Mouse (Mus musculus) heart, adult 2 months (tissue): ENCODE results near the gene Prdm16. TPM values are rescaled to one million over a fixed set of nuclear protein-coding genes. Genes with fewer than 3 reads are reported as not detected.

ENCODE experiments used
- DNase-seq, 2 experiments: peaks; one replicate each; pipeline ENCODE4 v3.0.0; 2021
- H3K27ac ChIP-seq: fragments of 200-600 bp; 2 replicates; pipeline ENCODE4 v1.8.1; 2022
- H3K27me3 ChIP-seq: fragments of 200-500 bp; 2 replicates; pipeline ENCODE4 v1.6.1; 2012; ENCODE audit warnings: mild to moderate bottlenecking, low read length, inconsistent platforms, mixed read lengths; ENCODE audit not compliant: control insufficient read depth, insufficient read depth
- H3K36me3 ChIP-seq: fragments of 200-500 bp; 2 replicates; pipeline ENCODE4 v1.6.1; 2012; ENCODE audit warnings: low read length, inconsistent platforms; ENCODE audit not compliant: control insufficient read depth, insufficient read depth
- H3K4me1 ChIP-seq: fragments of 200-500 bp; 2 replicates; pipeline ENCODE4 v1.6.1; 2011; ENCODE audit warnings: low read length; ENCODE audit not compliant: control insufficient read depth, insufficient read depth
- H3K4me3 ChIP-seq: fragments of 200-600 bp; 2 replicates; pipeline ENCODE4 v1.8.1; 2022
- H3K79me2 ChIP-seq: fragments of 200-500 bp; replicated peaks from 2 replicates; pipeline ENCODE4 v1.6.1; 2012; ENCODE audit warnings: mild to moderate bottlenecking, inconsistent platforms, low read length, moderate library complexity, mixed read lengths; ENCODE audit not compliant: control insufficient read depth, insufficient read depth
- H3K9ac ChIP-seq: fragments of 200-500 bp; 2 replicates; pipeline ENCODE4 v1.6.1; 2012; ENCODE audit warnings: low read depth, mild to moderate bottlenecking, control low read depth, inconsistent platforms, low read length, mixed read lengths
- CTCF ChIP-seq: fragments of 200-600 bp; IDR thresholded peaks from 2 replicates; pipeline ENCODE4 v1.8.1; 2022; ENCODE audit warnings: antibody characterized with exemption, mild to moderate bottlenecking, moderate library complexity
- EP300 ChIP-seq: fragments of 200-500 bp; IDR thresholded peaks from 2 replicates; pipeline ENCODE4 v1.6.1; 2011; ENCODE audit warnings: low read depth, low read length, control low read depth; ENCODE audit not compliant: insufficient read depth
- POLR2A ChIP-seq: fragments of 200-500 bp; IDR thresholded peaks from 2 replicates; pipeline ENCODE4 v1.6.1; 2011; ENCODE audit warnings: mild to moderate bottlenecking, low read depth, low read length, control low read depth; ENCODE audit not compliant: insufficient read depth
- WGBS: fragments of 180-500 bp; shearing (Covaris S2); methylation state at CpG from one replicate; pipeline ENCODE4 v1.1.7; 2018; 5-methylcytosine and 5-hydroxymethylcytosine counted together
- intact Hi-C: fragments of 180-260 bp; cut with DNase I; formaldehyde crosslinking; loops from one replicate; pipeline ENCODE4 v1.15.1; 2025
- polyA plus RNA-seq: library from polyadenylated mRNA; depleted of rRNA; stranded (reverse); fragments of >200 nt; gene quantifications from 2 replicates; pipeline ENCODE4 v1.2.3, GENCODE M21; 2012
- total RNA-seq, 2 experiments: library from RNA; stranded (reverse); gene quantifications; 2 replicates each; pipeline ENCODE4 v1.2.3; 2021

Prdm16 gene
- total and polyA plus RNA-seq, 3 experiments: 7.6 to 18.1 (median 16.8) TPM

DNA sequence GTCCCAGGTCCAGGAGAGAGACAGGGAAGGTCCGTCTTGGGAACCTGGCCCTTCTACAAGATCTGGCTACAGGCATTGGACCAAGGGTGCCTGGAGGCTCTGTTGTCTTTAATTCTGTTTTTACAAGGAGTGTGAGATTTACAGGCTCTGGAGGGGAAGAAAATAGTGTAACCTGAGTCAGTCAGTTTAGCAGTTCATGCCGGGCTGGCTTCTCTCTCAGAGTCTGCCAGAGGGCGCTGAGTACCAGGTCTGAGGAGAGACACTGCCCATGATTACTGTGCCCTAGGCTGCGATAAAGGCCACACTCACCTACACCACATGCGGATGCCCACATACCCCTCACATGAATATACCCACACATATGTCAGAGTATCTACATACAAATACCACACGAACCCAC, 219.9 kb downstream of the Prdm16 start:
- H3K27ac ChIP-seq: no peak overlapping the region
- WGBS: 71% methylated on average over 6 of the region's 6 CpGs
- H3K4me1 ChIP-seq: no peaks in the 10 kb centered on the region
- no peak for TF ChIP-seq EP300
- H3K9ac ChIP-seq: no peak overlapping the region
- DNase-seq: no peak
- H3K4me3 ChIP-seq: no peak overlapping the region
- H3K27me3 ChIP-seq: no peaks in the 10 kb centered on the region
- intact Hi-C loops: loop anchor here (5.0 kb wide), 1 partner anchor 84 kb away; no protein-coding TSS in a partner anchor
- no peaks in the 10 kb centered on the region for H3K36me3 ChIP-seq
- no peaks in the 10 kb centered on the region for H3K79me2 ChIP-seq

- no peak for DNase-seq
- Histone ChIP-seq H3K27me3 (no peaks in the 10 kb centered on the region), H3K9ac (no peak overlapping the region), H3K4me3 (no peak overlapping the region), H3K79me2 (no peaks in the 10 kb centered on the region), H3K36me3 (no peaks in the 10 kb centered on the region), H3K4me1 (no peaks in the 10 kb centered on the region), H3K27ac (no peak overlapping the region)
- TF ChIP-seq EP300: no peak
- TF ChIP-seq CTCF: no peak
- intact Hi-C loops: loop anchor here (5.0 kb wide), 1 partner anchor 83 kb away; no protein-coding TSS in a partner anchor
- WGBS: 65% methylated on average over 4 of the region's 4 CpGs
Observed at GRCm38 (mm10) chr4:154414885-154415284, 221.8 kb downstream of the Prdm16 start.

DNA sequence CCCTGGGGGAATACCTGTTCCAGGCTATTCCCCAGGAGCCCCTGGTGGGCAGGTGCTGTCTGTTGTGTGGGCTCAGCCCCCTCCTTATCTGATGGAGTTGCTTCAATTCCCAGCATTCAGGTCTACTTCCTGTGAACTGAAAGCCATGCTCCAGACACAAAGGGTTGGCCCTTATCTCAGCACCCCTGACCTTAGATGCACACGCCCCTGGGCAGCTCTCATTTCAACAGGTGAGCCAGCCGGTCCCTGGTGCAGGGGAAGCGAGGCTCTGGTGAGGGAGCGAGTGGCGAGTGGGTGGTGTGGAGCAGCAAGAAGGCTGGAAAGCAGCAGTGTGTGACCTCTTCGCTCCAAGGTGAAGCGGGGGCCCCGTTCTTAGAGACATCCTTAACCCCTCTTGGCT, 226.1 kb downstream of the Prdm16 start:
- 64% methylated on average over 8 of the region's 8 CpGs for WGBS
- no peak overlapping the region for H3K9ac ChIP-seq
- H3K4me1 ChIP-seq: no peaks in the 10 kb centered on the region

DNA sequence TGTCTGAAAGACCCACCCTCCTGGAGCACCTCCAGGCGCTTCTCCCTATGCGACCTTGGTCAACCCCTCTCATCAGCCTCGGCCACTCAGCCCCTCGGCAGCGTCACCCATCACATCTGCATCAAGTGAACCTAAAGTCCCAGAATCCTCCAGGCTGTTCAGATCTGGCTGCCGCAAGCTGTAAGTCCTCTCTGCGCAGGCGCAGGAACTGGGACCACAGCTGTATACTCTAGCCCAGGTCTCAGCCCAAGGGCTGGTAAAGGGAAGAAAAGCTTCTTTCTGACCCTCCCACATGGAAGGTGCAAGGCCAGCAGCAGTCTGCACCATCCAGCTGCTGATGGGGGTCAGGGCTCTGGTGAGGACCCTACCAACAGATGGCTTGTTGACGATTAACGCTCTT, 226.8 kb downstream of the Prdm16 start:
- Histone ChIP-seq H3K36me3 (no peaks in the 10 kb centered on the region), H3K4me1 (no peaks in the 10 kb centered on the region), H3K4me3 (no peak overlapping the region), H3K9ac (no peak overlapping the region), H3K79me2 (no peaks in the 10 kb centered on the region), H3K27ac (no peak overlapping the region), H3K27me3 (no peaks in the 10 kb centered on the region)
- WGBS: 78% methylated on average over 10 of the region's 10 CpGs
- TF ChIP-seq EP300: no peak
- no peak for TF ChIP-seq CTCF
- no peak for TF ChIP-seq POLR2A
- intact Hi-C loops: no loop called here
- DNase-seq: no peak

More for the DNA sequence above, 226.1 kb downstream of the Prdm16 start:
- intact Hi-C loops: no loop called here
- Histone ChIP-seq H3K27me3 (no peaks in the 10 kb centered on the region), H3K79me2 (no peaks in the 10 kb centered on the region), H3K36me3 (no peaks in the 10 kb centered on the region), H3K27ac (no peak overlapping the region), H3K4me3 (no peak overlapping the region)
- no peak for DNase-seq
- no peak for TF ChIP-seq POLR2A
- TF ChIP-seq EP300: no peak
- no peak for TF ChIP-seq CTCF

- H3K79me2 ChIP-seq: no peaks in the 10 kb centered on the region
- no peaks in the 10 kb centered on the region for H3K27me3 ChIP-seq
- H3K4me3 ChIP-seq: no peak overlapping the region
- H3K9ac ChIP-seq: no peak overlapping the region
- no peaks in the 10 kb centered on the region for H3K36me3 ChIP-seq
- intact Hi-C loops: no loop called here
- TF ChIP-seq CTCF (no peak), POLR2A (no peak), EP300 (no peak)
- WGBS: 64% methylated on average over 19 of the region's 19 CpGs
- H3K4me1 ChIP-seq: no peaks in the 10 kb centered on the region
- DNase-seq: no peak
- no peak overlapping the region for H3K27ac ChIP-seq
Observed at GRCm38 (mm10) chr4:154409237-154409721, 227.4 kb downstream of the Prdm16 start.

- Histone ChIP-seq H3K36me3 (no peaks in the 10 kb centered on the region; the same call in 1 of the 2 replicates), H3K79me2 (no peaks in the 10 kb centered on the region), H3K4me1 (peaks cover 6% of the 10 kb centered on the region), H3K27me3 (no peaks in the 10 kb centered on the region), H3K9ac (no peak overlapping the region), H3K4me3 (no peak overlapping the region), H3K27ac (no peak overlapping the region)
- TF ChIP-seq CTCF (no peak), POLR2A (no peak), EP300 (no peak)
- 70% methylated on average over 4 of the region's 4 CpGs for WGBS
- DNase-seq: no peak
- intact Hi-C loops: loop anchor here (5.0 kb wide), 1 partner anchor 46 kb away; no protein-coding TSS in a partner anchor
Observed at GRCm38 (mm10) chr4:154402948-154403347, 233.7 kb downstream of the Prdm16 start.
